Mouse (Mus musculus): ENCODE results near the gene Tmc4. TPM values are rescaled to one million over a fixed set of nuclear protein-coding genes. Genes with fewer than 3 reads are reported as not detected.
"Not testable (repeated sequence)": the region's sequence is repeated elsewhere in the genome, so short reads cannot be mapped to it uniquely, and the experiment has no call there.

Tmc4 gene
- 73.4 and 82.6 TPM in 2 replicates for polyA plus RNA-seq (2015; fragmentation: Nextera tagmentation; extraction: Ambion mirVana)

- peak; percentile 88 for ATAC-seq
- H3K4me3 ChIP-seq (replicated peaks) = peak within 1 kb of the TSS; percentile 39
- peak within 1 kb of the TSS; percentile 49 for H3K9ac ChIP-seq
- no peaks in the 10 kb centered on the region for H3K9me3 ChIP-seq
- H3K4me1 ChIP-seq (replicated peaks) = no peaks in the 10 kb centered on the region
- 47% methylated on average over 9 of the region's 9 CpGs for WGBS
- peak within 1 kb of the TSS; percentile 55 for H3K4me2 ChIP-seq (replicated peaks)
- H3K36me3 ChIP-seq = 0 out of 2 replicates have a peak, but pooled peaks cover 2% of the 10 kb centered on the region
- H3K27ac ChIP-seq = peak within 1 kb of the TSS; percentile 71
- no peaks in the 10 kb centered on the region for H3K27me3 ChIP-seq (replicated peaks)
Measured at GRCm38 (mm10) chr7:3677342-3677741, at the start of gene Tmc4. TSS of gene Tmc4 (minus strand) at chr7:3677553.

GRCm38 (mm10) chr7:3725459-3725858, 48.1 kb upstream of the Tmc4 start:
- not testable (repeated sequence) for H3K9me3 ChIP-seq; H3K9ac ChIP-seq; ATAC-seq; H3K4me1 ChIP-seq (replicated peaks); H3K4me2 ChIP-seq (replicated peaks); H3K4me3 ChIP-seq (replicated peaks); H3K36me3 ChIP-seq; H3K27ac ChIP-seq; H3K27me3 ChIP-seq (replicated peaks)

GRCm38 (mm10) chr7:3720268-3720667, 42.9 kb upstream of the Tmc4 start, which contains the start of gene Pirb:
TSS of gene Pirb (minus strand) at chr7:3720391.
- H3K4me2 ChIP-seq (replicated peaks); H3K9me3 ChIP-seq; H3K9ac ChIP-seq; H3K36me3 ChIP-seq; ATAC-seq; H3K27me3 ChIP-seq (replicated peaks); H3K27ac ChIP-seq; H3K4me1 ChIP-seq (replicated peaks); H3K4me3 ChIP-seq (replicated peaks): not testable (repeated sequence)
- 30% methylated on average over 1 of the region's 3 CpGs for WGBS

GRCm38 (mm10) chr7:3715249-3715648, 37.9 kb upstream of the Tmc4 start:
- no peak overlapping the region for H3K27ac ChIP-seq
- H3K4me2 ChIP-seq (replicated peaks) = no peak overlapping the region
- no peaks in the 10 kb centered on the region for H3K36me3 ChIP-seq
- 38% methylated on average over 1 of the region's 1 CpGs for WGBS
- no peaks in the 10 kb centered on the region for H3K4me1 ChIP-seq (replicated peaks)
- ATAC-seq = no peak
- H3K4me3 ChIP-seq (replicated peaks) = no peak overlapping the region
- no peaks in the 10 kb centered on the region for H3K27me3 ChIP-seq (replicated peaks)
- H3K9ac ChIP-seq = no peak overlapping the region
- no peaks in the 10 kb centered on the region for H3K9me3 ChIP-seq

GRCm38 (mm10) chr7:3712264-3712942, 35.0 kb upstream of the Tmc4 start:
- no peak overlapping the region for H3K4me2 ChIP-seq (replicated peaks)
- H3K27ac ChIP-seq = no peak overlapping the region
- no peak overlapping the region for H3K9ac ChIP-seq
- H3K27me3 ChIP-seq (replicated peaks) = no peaks in the 10 kb centered on the region
- no peak for ATAC-seq
- WGBS = 23% methylated on average over 5 of the region's 5 CpGs
- no peaks in the 10 kb centered on the region for H3K4me1 ChIP-seq (replicated peaks)
- no peak overlapping the region for H3K4me3 ChIP-seq (replicated peaks)
- H3K9me3 ChIP-seq = no peaks in the 10 kb centered on the region
- no peaks in the 10 kb centered on the region for H3K36me3 ChIP-seq

GRCm38 (mm10) chr7:3709000-3709399, 31.6 kb upstream of the Tmc4 start:
- no peak overlapping the region for H3K4me2 ChIP-seq (replicated peaks)
- no peak overlapping the region for H3K27ac ChIP-seq
- H3K4me3 ChIP-seq (replicated peaks) = no peak overlapping the region
- 58% methylated on average over 1 of the region's 1 CpGs for WGBS
- ATAC-seq = no peak
- H3K9me3 ChIP-seq = no peaks in the 10 kb centered on the region
- peaks cover 9% of the 10 kb centered on the region for H3K4me1 ChIP-seq (replicated peaks)
- peaks cover 10% of the 10 kb centered on the region for H3K36me3 ChIP-seq
- no peaks in the 10 kb centered on the region for H3K27me3 ChIP-seq (replicated peaks)
- H3K9ac ChIP-seq = no peak overlapping the region

- not testable (repeated sequence) for H3K36me3 ChIP-seq; H3K27ac ChIP-seq; ATAC-seq; H3K9me3 ChIP-seq; H3K4me3 ChIP-seq (replicated peaks); H3K4me1 ChIP-seq (replicated peaks); H3K9ac ChIP-seq; H3K27me3 ChIP-seq (replicated peaks); H3K4me2 ChIP-seq (replicated peaks)
- WGBS = 41% methylated on average over 5 of the region's 5 CpGs
Measured at GRCm38 (mm10) chr7:3708447-3708980, 31.2 kb upstream of the Tmc4 start.

- Histone ChIP-seq H3K36me3 (peaks cover 10% of the 10 kb centered on the region), H3K27ac (no peak overlapping the region), H3K4me3 (replicated peaks) (no peak overlapping the region), H3K9ac (no peak overlapping the region), H3K4me2 (replicated peaks) (no peak overlapping the region), H3K27me3 (replicated peaks) (no peaks in the 10 kb centered on the region), H3K4me1 (replicated peaks) (peaks cover 9% of the 10 kb centered on the region), H3K9me3 (no peaks in the 10 kb centered on the region)
- ATAC-seq = no peak
- WGBS = 35% methylated on average over 7 of the region's 7 CpGs
Measured at GRCm38 (mm10) chr7:3707568-3708413, 30.4 kb upstream of the Tmc4 start.

- H3K27ac ChIP-seq = no peak overlapping the region
- H3K27me3 ChIP-seq (replicated peaks) = no peaks in the 10 kb centered on the region
- H3K4me1 ChIP-seq (replicated peaks) = peaks cover 9% of the 10 kb centered on the region
- no peak overlapping the region for H3K4me3 ChIP-seq (replicated peaks)
- H3K9ac ChIP-seq = no peak overlapping the region
- peaks cover 10% of the 10 kb centered on the region for H3K36me3 ChIP-seq
- no peak for ATAC-seq
- H3K9me3 ChIP-seq = no peaks in the 10 kb centered on the region
- 60% methylated on average over 4 of the region's 4 CpGs for WGBS
- H3K4me2 ChIP-seq (replicated peaks) = peak overlapping the region; percentile 52; the same call in 1 of the 2 replicates
Measured at GRCm38 (mm10) chr7:3707027-3707426, 29.7 kb upstream of the Tmc4 start.

- Histone ChIP-seq H3K9me3 (no peaks in the 10 kb centered on the region), H3K36me3 (peaks cover 11% of the 10 kb centered on the region), H3K4me3 (replicated peaks) (peak overlapping the region; percentile 69), H3K27ac (no peak overlapping the region), H3K9ac (no peak overlapping the region; the same call in 1 of the 2 replicates), H3K4me1 (replicated peaks) (peaks cover 9% of the 10 kb centered on the region), H3K4me2 (replicated peaks) (peak overlapping the region; percentile 52), H3K27me3 (replicated peaks) (no peaks in the 10 kb centered on the region)
- ATAC-seq = no peak
- WGBS = 47% methylated on average over 11 of the region's 11 CpGs
Measured at GRCm38 (mm10) chr7:3706343-3706934, 29.1 kb upstream of the Tmc4 start.

GRCm38 (mm10) chr7:3705911-3706310, 28.6 kb upstream of the Tmc4 start:
- no peaks in the 10 kb centered on the region for H3K9me3 ChIP-seq
- ATAC-seq = no peak
- 19% methylated on average over 6 of the region's 6 CpGs for WGBS

GRCm38 (mm10) chr7:3705461-3705860, 28.1 kb upstream of the Tmc4 start:
- not testable (repeated sequence) for H3K9me3 ChIP-seq; H3K4me1 ChIP-seq (replicated peaks); H3K27me3 ChIP-seq (replicated peaks); ATAC-seq; H3K27ac ChIP-seq
- Histone ChIP-seq H3K9ac (peak overlapping the region; percentile 72), H3K36me3 (peaks cover 13% of the 10 kb centered on the region), H3K4me3 (replicated peaks) (peak overlapping the region; percentile 69), H3K4me2 (replicated peaks) (peak overlapping the region; percentile 52)
- 6% methylated on average over 7 of the region's 7 CpGs for WGBS

More at GRCm38 (mm10) chr7:3705911-3706310, 28.6 kb upstream of the Tmc4 start:
- peaks cover 13% of the 10 kb centered on the region for H3K36me3 ChIP-seq
- H3K4me2 ChIP-seq (replicated peaks) = peak overlapping the region; percentile 52
- H3K4me1 ChIP-seq (replicated peaks) = peaks cover 9% of the 10 kb centered on the region
- H3K9ac ChIP-seq = peak overlapping the region; percentile 72
- no peaks in the 10 kb centered on the region for H3K27me3 ChIP-seq (replicated peaks)
- peak overlapping the region; percentile 69 for H3K4me3 ChIP-seq (replicated peaks)
- H3K27ac ChIP-seq = no peak overlapping the region
